Mouse (Mus musculus) neural tube, embryonic 11.5 days (tissue): ENCODE results near the gene Rasgrp4. TPM values are rescaled to one million over a fixed set of nuclear protein-coding genes. Genes with fewer than 3 reads are reported as not detected.

Experiments used
- ATAC-seq: fragments of 200-750 bp; cut with Nextera tagmentation; 2 replicates; pipeline ENCODE4 v1.8.0; 2017; ENCODE audit warnings: moderate number of reproducible peaks, mild to moderate bottlenecking, moderate TSS enrichment, moderate library complexity; ENCODE audit not compliant: insufficient read depth, low FRiP score, low TSS enrichment
- DNase-seq: peaks from one replicate; pipeline ENCODE4 v3.0.0-alpha.2; 2015; ENCODE audit warnings: low spot score
- H3K27ac ChIP-seq: fragments of 300-500 bp; sonication (generic); 2 replicates; pipeline ENCODE4 v1.5.1; 2014; ENCODE audit warnings: low read depth, mild to moderate bottlenecking, low read length
- H3K27me3 ChIP-seq: fragments of 300-500 bp; sonication (generic); 2 replicates; pipeline ENCODE4 v1.6.1; 2014; ENCODE audit warnings: mild to moderate bottlenecking, low read length, mixed read lengths; ENCODE audit not compliant: control insufficient read depth, insufficient read depth
- H3K36me3 ChIP-seq: fragments of 300-500 bp; sonication (generic); 2 replicates; pipeline ENCODE4 v1.6.1; 2014; ENCODE audit warnings: mild to moderate bottlenecking, low read length, moderate library complexity, mixed read lengths; ENCODE audit not compliant: control insufficient read depth, insufficient read depth
- H3K4me1 ChIP-seq: fragments of 300-500 bp; sonication (generic); 2 replicates; pipeline ENCODE4 v1.6.1; 2014; ENCODE audit warnings: low read length, mixed read lengths; ENCODE audit not compliant: control insufficient read depth, insufficient read depth
- H3K4me2 ChIP-seq: fragments of 300-500 bp; sonication (generic); 2 replicates; pipeline ENCODE4 v1.6.1; 2014; ENCODE audit warnings: low read depth, mild to moderate bottlenecking, moderate library complexity
- H3K4me3 ChIP-seq: fragments of 300-500 bp; sonication (generic); 2 replicates; pipeline ENCODE4 v1.5.1; 2014; ENCODE audit warnings: low read depth, low read length
- H3K9ac ChIP-seq: fragments of 300-500 bp; sonication (generic); 2 replicates; pipeline ENCODE4 v1.6.1; 2014; ENCODE audit warnings: mild to moderate bottlenecking, low read length
- H3K9me3 ChIP-seq: fragments of 300-500 bp; sonication (generic); 2 replicates; pipeline ENCODE4 v1.6.1; 2016; ENCODE audit warnings: low read length; ENCODE audit not compliant: control insufficient read depth
- WGBS: fragments of 180-500 bp; shearing (Covaris S2); extraction: QIAGEN DNeasy Blood & Tissue Kit; methylation state at CpG from one replicate; pipeline ENCODE4 v1.1.7; 2014; 5-methylcytosine and 5-hydroxymethylcytosine counted together
- polyA plus RNA-seq: library from polyadenylated mRNA; unstranded; fragments of >200 nt; fragmentation: Nextera tagmentation; extraction: Ambion mirVana; gene quantifications from 2 replicates; pipeline ENCODE4 v1.2.1, GENCODE M21; 2014

The Rasgrp4 gene
- polyA plus RNA-seq, result 0.76 and 0.82 TPM in 2 replicates

DNA sequence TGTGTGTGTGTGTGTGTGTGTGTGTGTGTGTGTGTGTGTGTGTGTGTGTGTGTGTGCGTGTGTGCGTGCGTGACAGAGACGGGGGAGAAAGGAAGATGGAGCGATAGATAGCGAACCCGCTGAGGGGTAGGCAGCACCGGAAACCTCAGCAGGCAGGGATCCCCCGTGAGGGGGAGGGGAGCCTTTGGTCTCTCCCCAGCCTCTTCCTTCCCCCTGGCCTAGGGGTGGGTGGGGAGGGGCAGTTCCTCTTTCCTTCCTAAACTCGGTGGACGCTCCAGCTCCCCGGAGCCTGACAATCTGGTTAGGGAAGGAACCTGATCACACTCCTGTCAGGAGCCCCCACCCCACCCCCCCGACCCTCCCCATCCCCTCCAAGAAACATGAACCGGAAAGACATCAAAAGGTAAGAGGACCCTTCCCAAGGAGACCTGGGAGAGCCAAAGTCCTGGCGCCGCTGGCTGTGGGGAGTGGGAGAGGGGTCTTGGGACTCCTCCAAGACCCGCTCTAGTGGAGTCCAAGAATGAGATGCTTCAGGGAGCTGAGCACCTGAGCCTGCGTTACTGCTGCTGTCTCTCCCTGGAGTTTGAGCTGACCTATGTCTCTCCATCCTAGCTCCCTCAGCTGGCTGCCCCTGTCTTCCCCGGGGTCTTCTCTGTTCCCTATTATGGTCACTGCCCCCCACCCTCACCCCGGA lies at the start of gene Rasgrp4:
Gene Rasgrp4, plus strand, starts transcription at position 159 of the 694 bp plus-strand sequence.
- Histone ChIP-seq H3K36me3 (no peaks in the 10 kb centered on the region), H3K27ac (no peak within 1 kb of the TSS), H3K4me1 (no peaks in the 10 kb centered on the region; the same call in 1 of the 2 replicates), H3K9me3 (no peaks in the 10 kb centered on the region), H3K4me3 (no peak within 1 kb of the TSS), H3K9ac (peak within 1 kb of the TSS; percentile 26; the same call in 1 of the 2 replicates), H3K27me3 (peaks cover 6% of the 10 kb centered on the region; the same call in 1 of the 2 replicates), H3K4me2 (peak within 1 kb of the TSS; percentile 37)
- DNase-seq (no peak), ATAC-seq (no peak)
- 2% methylated on average over 11 of the region's 20 CpGs for WGBS

DNA sequence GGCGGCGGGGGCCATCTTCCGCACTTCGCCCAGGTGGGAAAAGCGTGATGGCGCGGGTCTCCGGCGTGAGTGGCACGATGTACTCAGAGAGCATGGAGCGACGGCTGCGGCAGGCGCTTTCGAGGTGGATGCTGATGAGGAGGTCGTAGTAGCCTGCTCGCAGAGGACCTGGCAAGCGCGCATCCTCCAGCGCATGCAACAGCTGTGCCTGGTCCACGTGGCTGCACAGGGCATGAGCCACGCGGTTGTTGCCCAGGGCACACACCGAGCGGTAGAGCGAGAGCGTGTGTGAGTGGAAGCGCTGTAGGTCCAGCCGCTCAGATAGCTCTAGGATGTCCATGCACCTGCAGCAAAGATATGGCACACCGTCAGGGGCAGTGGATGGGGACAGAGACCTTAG lies 48.7 kb upstream of the Rasgrp4 start:
- WGBS, result 90% methylated on average over 30 of the region's 30 CpGs
- Histone ChIP-seq H3K9me3 (no peaks in the 10 kb centered on the region), H3K36me3 (no peaks in the 10 kb centered on the region; the same call in 1 of the 2 replicates), H3K9ac (no peak overlapping the region), H3K4me3 (no peak overlapping the region), H3K4me2 (no peak overlapping the region), H3K27me3 (no peaks in the 10 kb centered on the region), H3K4me1 (no peaks in the 10 kb centered on the region), H3K27ac (no peak overlapping the region)
- ATAC-seq, result no peak
- no peak for DNase-seq

DNA sequence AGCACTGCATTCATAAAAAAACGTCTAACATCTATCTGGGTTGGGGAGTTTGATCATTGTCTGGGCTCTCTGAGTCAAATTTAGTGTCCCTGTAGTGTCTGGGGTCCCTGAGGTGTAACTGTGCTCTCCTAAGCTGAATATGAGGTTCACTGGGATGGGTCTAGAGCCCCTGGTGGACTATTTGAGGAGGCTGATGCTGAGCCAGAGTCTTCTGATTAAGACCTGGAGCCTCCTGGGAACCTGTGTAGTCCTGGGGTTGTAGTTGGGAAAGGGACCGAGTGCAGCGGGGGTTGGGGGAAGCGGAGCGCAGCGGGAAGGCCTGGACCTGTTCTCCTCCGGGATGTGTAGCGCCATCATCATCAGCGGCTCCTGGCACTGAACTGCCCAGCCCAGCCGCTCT lies 47.7 kb upstream of the Rasgrp4 start:
- no peak overlapping the region for H3K27ac ChIP-seq
- WGBS, result 89% methylated on average over 10 of the region's 10 CpGs
- H3K4me3 ChIP-seq, result no peak overlapping the region
- ATAC-seq (no peak), DNase-seq (no peak)
- H3K4me2 ChIP-seq, result no peak overlapping the region
- H3K9ac ChIP-seq, result no peak overlapping the region
- H3K27me3 ChIP-seq, result no peaks in the 10 kb centered on the region
- H3K36me3 ChIP-seq, result no peaks in the 10 kb centered on the region; the same call in 1 of the 2 replicates
- no peaks in the 10 kb centered on the region for H3K9me3 ChIP-seq
- no peaks in the 10 kb centered on the region for H3K4me1 ChIP-seq

DNA sequence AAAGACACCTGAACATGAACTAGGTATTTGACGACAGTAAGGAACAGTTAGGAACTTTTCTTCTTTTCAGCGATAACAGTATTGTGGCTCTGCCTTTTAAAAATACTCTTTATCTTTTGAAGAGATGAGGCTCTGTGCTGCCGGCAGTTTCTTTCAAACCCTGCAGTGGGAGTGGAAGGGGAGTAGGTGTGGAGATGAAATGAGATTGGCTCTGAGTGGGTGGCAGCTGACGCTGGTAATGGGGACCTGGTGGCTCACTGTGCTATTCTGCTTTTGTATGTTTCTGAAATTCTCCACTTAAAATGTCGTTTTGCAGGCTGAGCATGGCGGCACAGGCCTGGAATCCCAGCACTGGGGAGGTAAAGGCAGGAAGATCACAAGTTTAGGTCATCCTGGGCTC lies 45.8 kb upstream of the Rasgrp4 start:
- WGBS, result 80% methylated on average over 6 of the region's 6 CpGs
- H3K36me3 ChIP-seq, result no peaks in the 10 kb centered on the region; the same call in 1 of the 2 replicates
- DNase-seq, result no peak

DNA sequence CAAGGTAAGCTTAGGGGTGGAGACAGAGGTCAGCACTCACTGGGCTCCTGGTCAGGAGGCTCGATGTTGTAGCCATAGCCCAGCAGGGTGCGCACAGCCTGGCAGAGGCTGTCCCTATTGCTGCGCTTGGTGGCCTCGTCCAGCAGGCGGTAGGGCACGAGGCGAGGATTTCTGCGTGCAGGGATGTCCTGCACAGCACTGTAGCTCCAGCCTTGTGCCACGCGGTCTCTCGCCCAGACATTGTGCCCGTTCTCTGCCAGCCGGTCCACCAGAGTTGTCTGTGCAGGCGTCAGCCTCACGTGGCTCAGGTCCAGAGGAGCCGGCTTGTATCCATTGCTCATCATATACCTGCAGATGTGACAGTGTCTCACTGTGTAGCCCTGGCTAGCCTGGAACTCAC lies 37.5 kb upstream of the Rasgrp4 start:
- no peaks in the 10 kb centered on the region for H3K4me1 ChIP-seq
- 88% methylated on average over 16 of the region's 16 CpGs for WGBS
- H3K9ac ChIP-seq, result no peak overlapping the region
- no peaks in the 10 kb centered on the region for H3K36me3 ChIP-seq
- DNase-seq (no peak), ATAC-seq (no peak)
- no peak overlapping the region for H3K4me2 ChIP-seq
- H3K27me3 ChIP-seq, result no peaks in the 10 kb centered on the region
- H3K9me3 ChIP-seq, result no peaks in the 10 kb centered on the region
- H3K4me3 ChIP-seq, result no peak overlapping the region
- H3K27ac ChIP-seq, result no peak overlapping the region

More for the DNA sequence above, 45.8 kb upstream of the Rasgrp4 start:
- no peaks in the 10 kb centered on the region for H3K9me3 ChIP-seq
- no peak overlapping the region for H3K4me2 ChIP-seq
- no peaks in the 10 kb centered on the region for H3K27me3 ChIP-seq
- H3K9ac ChIP-seq, result no peak overlapping the region
- H3K4me1 ChIP-seq, result no peaks in the 10 kb centered on the region
- ATAC-seq, result no peak
- no peak overlapping the region for H3K27ac ChIP-seq
- no peak overlapping the region for H3K4me3 ChIP-seq

DNA sequence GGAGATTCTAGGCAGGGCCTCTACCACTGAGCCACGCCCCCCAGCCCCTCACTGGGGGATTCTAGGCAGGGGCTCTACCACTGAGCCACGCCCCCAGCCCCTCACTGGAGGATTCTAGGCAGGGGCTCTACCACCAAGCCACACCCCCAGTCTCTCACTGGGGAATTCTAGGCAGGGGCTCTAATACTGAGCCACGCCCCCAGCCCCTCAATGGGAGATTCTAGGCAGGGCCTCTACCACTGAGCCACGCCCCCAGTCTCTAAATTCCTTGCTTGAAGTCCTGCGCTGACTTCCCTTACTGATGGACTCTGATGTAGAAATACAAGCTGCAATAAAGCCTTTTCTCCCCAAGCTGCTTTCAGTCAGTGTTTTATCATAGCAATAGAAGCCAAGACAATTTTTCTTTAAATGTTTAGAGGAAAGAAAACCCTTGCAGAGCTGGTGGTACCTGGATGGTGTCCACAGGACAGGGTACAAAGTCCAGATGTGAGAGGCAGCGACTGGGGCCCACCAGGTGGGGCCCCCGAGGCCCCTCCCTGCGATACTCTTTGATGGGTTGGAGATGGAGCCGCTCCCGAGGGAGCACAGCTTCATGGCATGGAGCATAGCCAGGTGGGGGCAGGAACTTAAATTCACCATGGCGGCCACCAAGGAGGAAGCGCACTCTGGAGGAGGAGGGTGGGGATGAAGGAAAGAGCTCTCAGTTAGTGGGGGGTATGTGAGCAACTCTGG lies 33.2 kb upstream of the Rasgrp4 start:
- 89% methylated on average over 12 of the region's 12 CpGs for WGBS
- Histone ChIP-seq H3K27me3 (no peaks in the 10 kb centered on the region), H3K36me3 (no peaks in the 10 kb centered on the region), H3K9ac (no peak overlapping the region), H3K4me3 (no peak overlapping the region), H3K9me3 (no peaks in the 10 kb centered on the region), H3K4me1 (no peaks in the 10 kb centered on the region), H3K27ac (no peak overlapping the region), H3K4me2 (no peak overlapping the region)
- DNase-seq, result no peak
- ATAC-seq, result no peak

DNA sequence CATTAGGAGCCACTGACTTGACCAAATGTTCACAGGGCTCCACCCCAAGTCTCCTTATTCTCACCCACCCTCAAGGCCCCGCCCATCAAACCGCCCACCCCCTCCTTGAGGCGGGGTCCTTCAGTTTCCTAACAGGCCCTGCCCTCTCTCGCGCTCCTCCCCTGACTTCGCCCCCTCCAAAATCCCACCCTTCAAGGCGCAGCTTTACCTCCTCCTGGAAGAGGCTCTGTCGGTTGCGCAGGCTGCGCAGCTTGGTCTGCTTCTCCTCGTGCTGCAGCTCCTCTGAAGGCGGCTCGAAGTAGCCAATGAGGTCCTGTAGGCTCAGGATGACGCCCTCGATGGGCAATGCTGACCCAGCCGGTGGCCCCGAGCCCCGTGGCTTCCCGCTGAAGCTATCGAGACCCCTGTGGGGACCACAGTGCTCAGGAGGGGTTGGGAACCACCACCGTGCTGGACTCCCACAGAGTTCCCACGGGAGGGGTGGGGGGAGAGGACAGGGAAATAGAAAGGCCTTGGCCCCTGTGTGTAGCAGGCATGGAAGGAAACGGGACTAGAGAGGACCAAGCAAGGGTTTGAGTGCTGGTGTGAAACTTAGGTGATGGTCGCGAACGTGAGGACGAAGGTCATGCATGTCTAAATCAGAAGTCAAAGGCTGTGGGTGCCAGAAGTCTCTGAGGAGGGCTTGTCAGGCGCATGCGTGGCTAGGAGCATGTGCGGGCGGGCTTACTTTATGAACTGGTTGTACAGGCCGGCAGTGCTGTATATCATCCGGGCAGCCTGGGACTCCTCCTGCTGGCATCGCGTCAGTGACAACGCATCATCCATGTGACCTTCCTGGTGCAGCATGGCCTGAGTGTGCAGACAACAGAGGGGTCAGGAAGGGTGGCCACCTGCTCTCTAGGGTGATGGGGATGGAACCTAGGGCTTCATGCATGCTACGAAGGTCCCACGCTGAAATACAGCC lies 25.4 kb upstream of the Rasgrp4 start:
- peak; percentile 53 for DNase-seq
- ATAC-seq, result no peak

DNA sequence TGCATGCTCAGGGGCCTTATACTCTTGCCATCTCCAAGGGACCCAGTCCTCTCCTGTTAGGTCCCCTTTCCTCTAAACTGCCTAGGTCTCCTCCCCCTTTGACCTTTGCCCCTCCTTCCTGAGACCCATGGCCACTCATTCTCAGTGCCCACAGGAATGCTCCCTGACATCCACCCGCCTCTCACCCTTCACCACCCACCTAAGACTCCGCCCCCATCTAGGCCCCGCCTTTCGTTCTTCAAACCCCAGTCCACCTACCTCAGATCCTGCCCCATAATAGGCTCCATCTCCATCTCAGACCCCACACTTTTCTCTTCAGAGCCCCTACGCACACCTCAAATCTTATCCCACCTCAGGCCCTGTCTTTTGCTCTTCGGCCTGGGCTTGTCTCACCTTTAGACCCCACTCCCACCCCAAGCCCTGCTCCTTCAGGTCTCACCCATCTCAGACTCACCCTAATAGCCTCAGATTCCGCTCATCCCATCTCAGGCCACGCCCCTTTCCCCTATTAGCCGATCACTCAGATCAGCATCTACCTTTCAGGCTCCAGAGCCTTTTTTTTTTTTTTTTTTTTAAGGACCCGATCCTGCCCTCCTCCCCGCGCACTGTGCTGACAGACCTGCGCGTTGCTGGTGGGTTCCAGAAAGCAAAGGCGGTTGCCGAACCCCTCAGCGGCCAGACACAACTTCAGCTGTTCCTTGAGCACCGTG lies 16.4 kb upstream of the Rasgrp4 start:
- 12% methylated on average over 18 of the region's 18 CpGs for WGBS
- Histone ChIP-seq H3K9me3 (no peaks in the 10 kb centered on the region), H3K4me2 (no peak overlapping the region)

More for the DNA sequence above, 25.4 kb upstream of the Rasgrp4 start:
- Histone ChIP-seq H3K4me2 (peak overlapping the region; percentile 35), H3K27ac (no peak overlapping the region), H3K9me3 (no peaks in the 10 kb centered on the region), H3K9ac (peak overlapping the region; percentile 41), H3K27me3 (no peaks in the 10 kb centered on the region), H3K4me1 (0 out of 2 replicates have a peak, but pooled peaks cover 5% of the 10 kb centered on the region), H3K4me3 (0 out of 2 replicates have a peak overlapping the region, but pooled peaks have one; percentile 8), H3K36me3 (no peaks in the 10 kb centered on the region)
- WGBS, result 29% methylated on average over 38 of the region's 38 CpGs

More for the DNA sequence above, 16.4 kb upstream of the Rasgrp4 start:
- Histone ChIP-seq H3K36me3 (no peaks in the 10 kb centered on the region), H3K27me3 (no peaks in the 10 kb centered on the region), H3K9ac (no peak overlapping the region), H3K4me3 (no peak overlapping the region), H3K4me1 (no peaks in the 10 kb centered on the region), H3K27ac (no peak overlapping the region)
- DNase-seq (no peak), ATAC-seq (no peak)
